Mouse (Mus musculus) urinary bladder, postnatal 36 days (tissue): ENCODE data around the gene Mrpl36.

Experiments
- DNase-seq, 2 experiments: peaks; one replicate each; pipeline ENCODE4 v3.0.0; 2022; ENCODE audit warnings: low spot score in 2 of 2, mixed read lengths in 1 of 2

Mrpl36 gene

GRCm38 (mm10) chr13:73346743-73347142 is 18.4 kb downstream of the Mrpl36 start:
- no peak for DNase-seq

DNA sequence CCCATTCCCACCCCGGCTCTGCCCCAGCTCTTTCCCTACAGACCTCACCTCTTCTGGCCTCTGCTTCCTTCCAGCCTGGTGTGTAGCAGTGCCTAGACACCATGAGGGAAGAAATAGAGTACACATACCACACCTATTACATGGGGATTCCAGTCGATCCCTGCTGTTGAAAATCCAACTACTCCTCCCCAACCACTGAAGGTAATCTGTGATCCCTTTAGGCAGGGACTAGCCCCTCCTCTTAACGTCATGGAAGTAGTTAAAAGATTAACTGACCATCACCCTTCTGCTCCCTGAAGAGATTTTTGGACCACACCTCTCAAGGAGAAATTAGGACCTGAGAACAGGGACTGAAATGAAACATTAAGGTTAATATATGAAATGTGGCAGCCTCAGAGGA is 18.9 kb downstream of the Mrpl36 start:
- DNase-seq = no peak

GRCm38 (mm10) chr13:73347922-73348650 is 19.8 kb downstream of the Mrpl36 start:
- no peak for DNase-seq

DNA sequence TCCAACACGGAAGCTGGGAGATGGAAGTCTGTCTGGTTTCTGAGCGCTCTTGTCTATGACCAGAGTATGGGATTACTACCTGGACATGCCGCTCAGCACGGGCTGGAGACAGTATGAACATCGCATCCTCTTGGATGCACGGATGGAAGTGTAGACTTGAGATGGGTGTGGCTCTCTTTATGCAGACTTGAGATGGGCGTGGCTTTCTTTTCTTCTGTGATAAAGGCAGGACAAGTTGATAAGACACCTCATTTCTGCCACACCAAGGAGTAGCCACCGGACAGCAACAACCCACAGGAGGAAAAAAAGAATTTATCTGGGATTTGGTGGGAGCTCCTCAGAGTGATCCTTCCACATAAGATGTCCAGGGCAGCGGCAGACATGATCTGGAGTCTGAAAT is 22.4 kb downstream of the Mrpl36 start:
- no peak for DNase-seq

DNA sequence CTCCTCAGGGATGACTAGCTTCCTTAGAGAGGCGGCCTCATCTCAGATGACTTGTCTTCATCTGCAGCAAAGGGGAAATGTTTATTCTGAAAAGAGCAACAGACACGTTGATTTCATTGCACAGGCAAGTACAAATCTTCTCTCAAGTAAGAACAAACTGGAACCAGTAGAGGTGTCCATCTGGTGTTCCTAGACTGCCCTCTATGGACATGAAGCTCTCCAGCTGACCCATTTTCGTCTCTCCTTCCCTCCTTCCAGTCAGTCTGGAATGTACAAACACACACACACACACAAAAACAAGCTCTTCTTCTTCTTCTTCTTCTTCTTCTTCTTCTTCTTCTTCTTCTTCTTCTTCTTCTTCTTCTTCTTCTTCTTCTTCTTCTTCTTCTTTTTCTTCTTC is 23.6 kb downstream of the Mrpl36 start:
- no peak for DNase-seq

DNA sequence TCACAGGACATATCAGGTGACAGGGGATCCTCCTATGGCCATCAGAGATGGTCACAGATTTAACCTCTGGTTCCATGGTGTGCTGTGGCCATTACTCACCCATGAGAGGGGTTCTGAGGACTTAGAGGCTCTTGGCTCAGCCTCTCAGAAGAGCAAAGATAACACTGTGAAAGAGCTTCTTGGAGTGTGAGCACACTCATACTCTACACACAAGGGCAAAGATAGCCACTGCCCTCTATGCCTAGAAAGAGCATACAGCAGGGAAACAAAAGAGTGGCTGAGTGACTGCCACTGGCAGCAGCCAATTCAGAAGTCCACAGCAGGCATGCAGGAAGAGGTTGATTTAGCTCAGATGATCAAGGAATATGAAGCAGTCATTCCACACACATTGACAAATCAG is 24.2 kb downstream of the Mrpl36 start:
- DNase-seq = no peak

DNA sequence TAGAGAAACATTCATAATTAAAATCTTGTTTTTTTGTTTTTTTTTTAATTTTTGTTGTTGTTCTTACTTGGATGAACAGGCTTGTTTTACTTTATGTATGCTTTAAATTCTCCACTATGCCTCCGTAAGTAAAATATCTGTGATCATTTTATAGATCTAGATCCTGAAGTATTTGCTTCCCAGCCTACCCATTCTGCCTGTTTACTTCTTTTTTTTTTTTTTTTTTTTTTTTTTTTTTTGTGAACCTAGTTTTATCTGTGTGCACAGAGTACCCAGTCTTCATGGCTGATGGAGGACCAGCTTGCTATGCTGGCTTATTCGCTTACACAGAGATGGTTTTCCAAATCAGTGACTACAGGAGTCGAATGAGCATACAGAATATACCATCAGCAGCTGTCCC is 28.8 kb downstream of the Mrpl36 start:
- DNase-seq = no peak

DNA sequence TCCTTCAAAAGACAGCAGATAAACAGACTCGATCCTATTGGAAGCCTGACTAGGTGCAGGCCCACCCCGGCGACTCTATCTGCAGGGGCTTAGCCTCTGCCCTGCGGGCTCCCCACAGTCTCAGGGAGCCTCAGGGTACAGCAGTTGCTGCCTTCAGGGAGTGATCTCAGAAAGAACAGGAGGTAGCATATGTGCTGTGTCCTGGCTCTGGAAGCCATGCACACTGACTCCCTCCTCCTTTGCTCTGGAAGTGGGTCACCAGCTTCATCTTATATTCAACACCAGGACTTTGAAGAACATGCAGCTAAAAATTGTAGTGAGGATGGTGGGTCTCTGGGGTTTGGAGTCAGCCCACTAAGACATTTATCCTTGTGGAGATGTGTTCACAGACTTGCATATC is 45.1 kb downstream of the Mrpl36 start:
- no peak for DNase-seq

- DNase-seq = no peak
Observed at GRCm38 (mm10) chr13:73374612-73375011, 46.3 kb downstream of the Mrpl36 start.

DNA sequence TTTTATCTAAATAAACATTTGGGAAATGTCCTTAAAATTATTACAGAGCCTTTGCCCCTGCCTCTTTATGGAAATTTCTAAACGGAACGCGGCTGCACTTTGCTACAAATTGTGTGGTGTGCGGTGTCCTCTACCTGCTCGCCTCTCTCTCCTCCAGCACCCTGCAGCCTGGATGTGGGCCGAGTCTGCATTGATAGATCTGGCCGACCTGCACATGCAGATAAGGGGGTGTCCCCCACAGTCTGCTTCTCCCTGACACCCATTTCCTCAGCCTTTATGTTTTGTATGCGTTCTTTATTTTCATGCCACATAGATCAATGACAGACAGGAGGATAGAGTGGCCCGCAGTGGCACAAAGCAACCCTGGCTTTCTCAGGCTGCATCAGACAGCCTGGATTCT is 49.3 kb downstream of the Mrpl36 start:
- DNase-seq = no peak
